Mouse (Mus musculus): ENCODE measurements around the gene Nfat5. TPM values are rescaled to one million over a fixed set of nuclear protein-coding genes. Genes with fewer than 3 reads are reported as not detected.

The Nfat5 gene
- polyA plus RNA-seq, 1 experiment: 23.6 TPM

GRCm38 (mm10) chr8:107292119-107292927, 947 bp upstream of the Nfat5 start:
- no peak for DNase-seq (ENCODE audit: low read depth)

- DNase-seq (ENCODE audit: low read depth): no peak
These were observed 665 bp downstream of the Nfat5 start for GRCm38 (mm10) chr8:107293641-107294628.

- DNase-seq (ENCODE audit: low read depth): no peak
These were observed 2.2 kb downstream of the Nfat5 start for GRCm38 (mm10) chr8:107295450-107295849.

- DNase-seq (ENCODE audit: low read depth): no peak
These were observed 18.6 kb downstream of the Nfat5 start for GRCm38 (mm10) chr8:107311876-107312275.

GRCm38 (mm10) chr8:107324142-107324541, 30.9 kb downstream of the Nfat5 start:
- peak; percentile 23 for DNase-seq (ENCODE audit: low read depth)

- DNase-seq (ENCODE audit: low read depth): no peak
These were observed 36.3 kb downstream of the Nfat5 start for GRCm38 (mm10) chr8:107329595-107329994.

- no peak for DNase-seq (ENCODE audit: low read depth)
These were observed 43.2 kb downstream of the Nfat5 start for GRCm38 (mm10) chr8:107336480-107336879.

GRCm38 (mm10) chr8:107370311-107370710, 77.0 kb downstream of the Nfat5 start:
- no peak for DNase-seq (ENCODE audit: low read depth)

GRCm38 (mm10) chr8:107377346-107377745, 84.1 kb downstream of the Nfat5 start:
- DNase-seq (ENCODE audit: low read depth): no peak

GRCm38 (mm10) chr8:107380734-107381133, 87.5 kb downstream of the Nfat5 start:
- DNase-seq (ENCODE audit: low read depth): no peak

GRCm38 (mm10) chr8:107381666-107382065, 88.4 kb downstream of the Nfat5 start:
- DNase-seq (ENCODE audit: low read depth): no peak

- no peak for DNase-seq (ENCODE audit: low read depth)
These were observed 89.6 kb downstream of the Nfat5 start for GRCm38 (mm10) chr8:107382898-107383297.

- DNase-seq (ENCODE audit: low read depth): no peak
These were observed 91.4 kb downstream of the Nfat5 start for GRCm38 (mm10) chr8:107384651-107385050.

- no peak for DNase-seq (ENCODE audit: low read depth)
These were observed 91.8 kb downstream of the Nfat5 start for GRCm38 (mm10) chr8:107385063-107385462.

GRCm38 (mm10) chr8:107386171-107386570, 92.9 kb downstream of the Nfat5 start:
- DNase-seq (ENCODE audit: low read depth): no peak

GRCm38 (mm10) chr8:107386642-107387041, 93.4 kb downstream of the Nfat5 start:
- DNase-seq (ENCODE audit: low read depth): no peak

- DNase-seq (ENCODE audit: low read depth): no peak
These were observed 94.6 kb downstream of the Nfat5 start for GRCm38 (mm10) chr8:107387861-107388260.

- no peak for DNase-seq (ENCODE audit: low read depth)
These were observed 96.3 kb downstream of the Nfat5 start for GRCm38 (mm10) chr8:107389557-107389956.

- DNase-seq (ENCODE audit: low read depth): no peak
These were observed 97.3 kb downstream of the Nfat5 start for GRCm38 (mm10) chr8:107390476-107391135.

- DNase-seq (ENCODE audit: low read depth): no peak
These were observed 97.9 kb downstream of the Nfat5 start for GRCm38 (mm10) chr8:107391136-107391516.

GRCm38 (mm10) chr8:107395397-107395796, 102.1 kb downstream of the Nfat5 start:
- DNase-seq (ENCODE audit: low read depth): no peak

GRCm38 (mm10) chr8:107396106-107396670, 102.9 kb downstream of the Nfat5 start:
- no peak for DNase-seq (ENCODE audit: low read depth)

Data from gonadal fat pad, adult 2 months (tissue).